Mouse (Mus musculus) forebrain, postnatal 0 days (tissue): ENCODE measurements around the gene Zc3hav1. TPM values are rescaled to one million over a fixed set of nuclear protein-coding genes. Genes with fewer than 3 reads are reported as not detected.

ENCODE experiments used
- ATAC-seq: fragments of 200-750 bp; cut with Nextera tagmentation; 2 replicates; pipeline ENCODE4 v1.8.0; 2017; ENCODE audit warnings: mild to moderate bottlenecking, moderate library complexity
- DNase-seq: peaks from one replicate; pipeline ENCODE4 v3.0.0-alpha.2; 2015
- H3K27ac ChIP-seq: fragments of 300-500 bp; sonication (generic); 2 replicates; pipeline ENCODE4 v1.5.1; 2014; ENCODE audit warnings: low read depth, mild to moderate bottlenecking, antibody characterized with exemption, low read length, moderate library complexity, mixed read lengths
- H3K27me3 ChIP-seq: fragments of 300-500 bp; sonication (generic); 2 replicates; pipeline ENCODE4 v1.6.1; 2014; ENCODE audit warnings: mild to moderate bottlenecking, low read length, mixed read lengths; ENCODE audit not compliant: insufficient read depth
- H3K36me3 ChIP-seq: fragments of 300-500 bp; sonication (generic); 2 replicates; pipeline ENCODE4 v1.6.1; 2014; ENCODE audit warnings: mild to moderate bottlenecking, moderate library complexity; ENCODE audit not compliant: insufficient read depth
- H3K4me1 ChIP-seq: fragments of 300-500 bp; sonication (generic); 2 replicates; pipeline ENCODE4 v1.6.1; 2014; ENCODE audit warnings: antibody characterized with exemption; ENCODE audit not compliant: insufficient read depth
- H3K4me2 ChIP-seq: fragments of 300-500 bp; sonication (generic); 2 replicates; pipeline ENCODE4 v1.6.1; 2014; ENCODE audit warnings: low read depth, mild to moderate bottlenecking, moderate library complexity
- H3K4me3 ChIP-seq: fragments of 300-500 bp; sonication (generic); 2 replicates; pipeline ENCODE4 v1.5.1; 2014; ENCODE audit warnings: low read depth, low read length, mixed read lengths
- H3K9ac ChIP-seq: fragments of 300-500 bp; sonication (generic); 2 replicates; pipeline ENCODE4 v1.6.1; 2014; ENCODE audit warnings: mild to moderate bottlenecking
- H3K9me3 ChIP-seq: fragments of 300-500 bp; sonication (generic); 2 replicates; pipeline ENCODE4 v1.6.1; 2016; ENCODE audit warnings: low read length
- CTCF ChIP-seq: sonication (generic); IDR thresholded peaks from 2 replicates; pipeline ENCODE4 v1.5.1; 2016; ENCODE audit warnings: antibody characterized with exemption, control low read depth, low read depth
- WGBS: fragments of 180-500 bp; shearing (Covaris S2); extraction: QIAGEN DNeasy Blood & Tissue Kit; methylation state at CpG from one replicate; pipeline ENCODE4 v1.1.7; 2014; 5-methylcytosine and 5-hydroxymethylcytosine counted together
- polyA plus RNA-seq: library from polyadenylated mRNA; unstranded; fragments of >200 nt; fragmentation: Nextera tagmentation; extraction: Ambion mirVana; gene quantifications from 2 replicates; pipeline ENCODE4 v1.2.1, GENCODE M21; 2015
- total RNA-seq: library from RNA; depleted of rRNA; stranded (reverse); fragments of >200 nt; gene quantifications from 2 replicates; pipeline ENCODE4 v1.2.3, GENCODE M21; 2014; rRNA removed

Gene Zc3hav1
- total RNA-seq (2.2 and 5.7 TPM in 2 replicates), polyA plus RNA-seq (1.6 and 2.0 TPM in 2 replicates)

GRCm38 (mm10) chr6:38353811-38354722 is at the start of gene Zc3hav1:
Gene Zc3hav1, minus strand, starts transcription at chr6:38354603.
- 0 out of 2 replicates have a peak within 1 kb of the TSS, but pooled peaks have one; percentile 22 for H3K9ac ChIP-seq
- peak within 1 kb of the TSS; percentile 54 for H3K4me2 ChIP-seq
- H3K27ac ChIP-seq: no peak within 1 kb of the TSS
- no peaks in the 10 kb centered on the region for H3K4me1 ChIP-seq
- H3K36me3 ChIP-seq: no peaks in the 10 kb centered on the region
- whole genome bisulfite sequencing: 1% methylated on average over 87 of the region's 87 CpGs
- ATAC-seq (peak; percentile 65), DNase-seq (peak; percentile 47)
- no peaks in the 10 kb centered on the region for H3K9me3 ChIP-seq
- H3K27me3 ChIP-seq: peaks cover 64% of the 10 kb centered on the region
- TF ChIP-seq CTCF: no peak
- H3K4me3 ChIP-seq: peak within 1 kb of the TSS; percentile 49

GRCm38 (mm10) chr6:38389671-38390070 is 35.3 kb upstream of the Zc3hav1 start:
- no peaks in the 10 kb centered on the region for H3K27me3 ChIP-seq
- ATAC-seq: peak; percentile 29; the same call in 1 of the 2 replicates
- H3K4me3 ChIP-seq: no peak overlapping the region
- no peaks in the 10 kb centered on the region for H3K9me3 ChIP-seq
- TF ChIP-seq CTCF: peak; percentile 55
- peak; percentile 57 for DNase-seq
- H3K4me2 ChIP-seq: no peak overlapping the region
- H3K36me3 ChIP-seq: peaks cover 38% of the 10 kb centered on the region
- no peak overlapping the region for H3K9ac ChIP-seq
- WGBS: 50% methylated on average over 3 of the region's 3 CpGs
- H3K4me1 ChIP-seq: no peaks in the 10 kb centered on the region
- no peak overlapping the region for H3K27ac ChIP-seq

- H3K36me3 ChIP-seq: peaks cover 7% of the 10 kb centered on the region; the same call in 1 of the 2 replicates
- H3K4me1 ChIP-seq: peaks cover 6% of the 10 kb centered on the region; the same call in 1 of the 2 replicates
- no peaks in the 10 kb centered on the region for H3K9me3 ChIP-seq
- no peaks in the 10 kb centered on the region for H3K27me3 ChIP-seq
- peak within 1 kb of the TSS; percentile 77 for H3K4me3 ChIP-seq
- TF ChIP-seq CTCF: peak; percentile 25; the same call in 1 of the 2 replicates
- peak within 1 kb of the TSS; percentile 66 for H3K9ac ChIP-seq
- under 1% methylated on average over 26 of the region's 26 CpGs for WGBS
- H3K4me2 ChIP-seq: peak within 1 kb of the TSS; percentile 62
- peak within 1 kb of the TSS; percentile 81 for H3K27ac ChIP-seq
- ATAC-seq (peak; percentile 97), DNase-seq (peak; percentile 97)
These were observed 26.8 kb upstream of the Zc3hav1 start, which contains the start of gene Ttc26 for GRCm38 (mm10) chr6:38381129-38381771. Gene Ttc26, plus strand, starts transcription at chr6:38381469.

- no peaks in the 10 kb centered on the region for H3K27me3 ChIP-seq
- ATAC-seq (0 out of 2 replicates have a peak, but pooled peaks have one; percentile 7), DNase-seq (no peak)
- 2% methylated on average over 4 of the region's 4 CpGs for WGBS
- H3K9ac ChIP-seq: peak overlapping the region; percentile 66
- H3K27ac ChIP-seq: peak overlapping the region; percentile 81
- H3K4me2 ChIP-seq: peak overlapping the region; percentile 62
- H3K9me3 ChIP-seq: no peaks in the 10 kb centered on the region
- peaks cover 6% of the 10 kb centered on the region; the same call in 1 of the 2 replicates for H3K4me1 ChIP-seq
- H3K36me3 ChIP-seq: peaks cover 3% of the 10 kb centered on the region; the same call in 1 of the 2 replicates
- H3K4me3 ChIP-seq: peak overlapping the region; percentile 77
- TF ChIP-seq CTCF: no peak
These were observed 26.3 kb upstream of the Zc3hav1 start for GRCm38 (mm10) chr6:38380764-38381128.

- Histone ChIP-seq H3K27me3 (no peaks in the 10 kb centered on the region), H3K4me2 (no peak overlapping the region), H3K27ac (no peak overlapping the region), H3K36me3 (no peaks in the 10 kb centered on the region), H3K9me3 (no peaks in the 10 kb centered on the region), H3K4me1 (no peaks in the 10 kb centered on the region), H3K4me3 (no peak overlapping the region), H3K9ac (no peak overlapping the region)
- WGBS: 70% methylated on average over 1 of the region's 1 CpGs
- ATAC-seq (no peak), DNase-seq (no peak)
- no peak for TF ChIP-seq CTCF
These were observed 19.9 kb upstream of the Zc3hav1 start for GRCm38 (mm10) chr6:38374271-38374670.

GRCm38 (mm10) chr6:38369945-38370344 is 15.5 kb upstream of the Zc3hav1 start:
- Histone ChIP-seq H3K36me3 (no peaks in the 10 kb centered on the region), H3K27me3 (no peaks in the 10 kb centered on the region), H3K9ac (no peak overlapping the region), H3K27ac (no peak overlapping the region), H3K4me3 (no peak overlapping the region), H3K4me1 (no peaks in the 10 kb centered on the region), H3K9me3 (no peaks in the 10 kb centered on the region), H3K4me2 (no peak overlapping the region)
- no peak for ATAC-seq
- TF ChIP-seq CTCF: 0 out of 2 replicates have a peak, but pooled peaks have one; percentile 2
- WGBS: 81% methylated on average over 3 of the region's 3 CpGs
- DNase-seq: no peak
